In the genomic region with DNA sequence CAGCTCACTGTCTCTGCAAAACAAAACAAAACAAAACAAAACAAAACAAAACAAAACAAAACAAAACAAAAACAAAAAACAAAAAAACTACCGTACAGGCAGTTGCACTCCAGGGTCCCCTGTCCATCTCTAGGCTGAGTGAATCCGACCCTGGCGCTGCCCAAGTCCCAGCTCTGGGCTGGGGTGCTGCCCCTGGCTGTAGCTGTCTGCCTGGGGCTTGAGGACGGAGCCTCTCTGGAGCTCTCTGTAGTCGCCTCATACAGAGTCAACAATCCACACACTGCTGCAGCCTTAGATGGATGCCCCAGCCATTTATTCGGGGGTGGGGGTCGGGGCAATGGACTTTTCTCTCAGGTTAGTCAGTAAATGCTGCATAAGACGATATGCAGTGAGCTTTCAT, we compare ENCODE assay signal across 12 mouse cellular contexts. TPM values are rescaled to one million over a fixed set of nuclear protein-coding genes. Genes with fewer than 3 reads are reported as not detected.
DNase-seq lines count a peak whose midpoint lies in the region; ATAC-seq and TF ChIP-seq lines count a peak whose summit lies in the region.
"Had no signal": no experiment of that assay in that cellular context is flagged by ENCODE, and none has a peak within 500 bp of the region (broad histone marks: within the 10 kb centered on the region; RNA-seq: fewer than 3 reads in every experiment).

No protein-coding gene starts in this region.

- H3K4me3 ChIP-seq in heart, embryonic 13.5 days = peak overlapping the region; percentile 48
- peak overlapping the region; percentile 54 for H3K4me3 ChIP-seq in embryonic facial prominence, embryonic 10.5 days
- H3K4me3 ChIP-seq in forebrain, postnatal 0 days (ENCODE audit: low read depth, low read length) = no peak overlapping the region
- no peak overlapping the region for H3K4me3 ChIP-seq in liver, embryonic 13.5 days (replicated peaks)

- no peak overlapping the region for H3K27ac ChIP-seq in heart, embryonic 13.5 days (replicated peaks)
- H3K27ac ChIP-seq in embryonic facial prominence, embryonic 10.5 days (replicated peaks) = peak overlapping the region; percentile 37; the same call in 1 of the 2 replicates
- no peak overlapping the region for H3K27ac ChIP-seq in forebrain, postnatal 0 days (ENCODE audit: low read depth, low read length)
- H3K27ac ChIP-seq in liver, embryonic 13.5 days = no peak overlapping the region

- peaks cover 14% of the 10 kb centered on the region; the same call in 1 of the 2 replicates for H3K27me3 ChIP-seq in heart, embryonic 13.5 days (replicated peaks)
- peaks cover 15% of the 10 kb centered on the region for H3K27me3 ChIP-seq in embryonic facial prominence, embryonic 10.5 days (replicated peaks; ENCODE audit: low read depth, poor library complexity, severe bottlenecking)
- no peaks in the 10 kb centered on the region for H3K27me3 ChIP-seq in forebrain, postnatal 0 days (ENCODE audit: insufficient read depth, low read length)
- peaks cover 9% of the 10 kb centered on the region for H3K27me3 ChIP-seq in liver, embryonic 13.5 days

- no peaks in the 10 kb centered on the region for H3K36me3 ChIP-seq in heart, embryonic 13.5 days
- no peaks in the 10 kb centered on the region for H3K36me3 ChIP-seq in embryonic facial prominence, embryonic 10.5 days (replicated peaks)
- no peaks in the 10 kb centered on the region for H3K36me3 ChIP-seq in forebrain, postnatal 0 days (ENCODE audit: insufficient read depth)
- no peaks in the 10 kb centered on the region for H3K36me3 ChIP-seq in liver, embryonic 13.5 days

- peak overlapping the region; percentile 83 for H3K4me2 ChIP-seq in heart, embryonic 13.5 days
- H3K4me2 ChIP-seq in forebrain, postnatal 0 days (ENCODE audit: low read depth) = peak overlapping the region; percentile 87
- peak overlapping the region; percentile 75; the same call in 1 of the 2 replicates for H3K4me2 ChIP-seq in liver, embryonic 13.5 days

- 38% methylated on average over 8 of the region's 8 CpGs for WGBS in heart, embryonic 13.5 days
- WGBS in embryonic facial prominence, embryonic 10.5 days = 31% methylated on average over 8 of the region's 8 CpGs
- 42% methylated on average over 8 of the region's 8 CpGs for WGBS in forebrain, postnatal 0 days
- 39% methylated on average over 8 of the region's 8 CpGs for WGBS in liver, embryonic 13.5 days (ENCODE audit: insufficient replicate concordance)

- peak overlapping the region; percentile 70 for H3K9ac ChIP-seq in heart, embryonic 13.5 days
- no peak overlapping the region; the same call in 1 of the 2 replicates for H3K9ac ChIP-seq in forebrain, postnatal 0 days
- H3K9ac ChIP-seq in liver, embryonic 13.5 days = no peak overlapping the region

- no peak for ATAC-seq in heart, embryonic 13.5 days (ENCODE audit: extremely low read depth, insufficient number of reproducible peaks, low FRiP score, low TSS enrichment)
- no peak for ATAC-seq in forebrain, postnatal 0 days
- ATAC-seq in liver, embryonic 13.5 days (ENCODE audit: low read depth) = no peak
- no peak for ATAC-seq in activated CD4-positive, CD25-positive, alpha-beta regulatory T cell, adult 4 months

- no peaks in the 10 kb centered on the region for H3K9me3 ChIP-seq in heart, embryonic 13.5 days
- no peaks in the 10 kb centered on the region for H3K9me3 ChIP-seq in embryonic facial prominence, embryonic 10.5 days
- H3K9me3 ChIP-seq in forebrain, postnatal 0 days (ENCODE audit: low read length) = no peaks in the 10 kb centered on the region
- H3K9me3 ChIP-seq in liver, embryonic 13.5 days (replicated peaks) = no peaks in the 10 kb centered on the region

- no peak for DNase-seq in heart, adult 9 months (ENCODE audit: low spot score in 2 of 2)
- DNase-seq in embryonic facial prominence, embryonic 10.5 days (ENCODE audit: low spot score) = no peak
- no peak for DNase-seq in forebrain, postnatal 0 days
- no peak for DNase-seq in liver, embryonic 13.5 days
- DNase-seq in right cerebral cortex, postnatal 25 days = no peak
- DNase-seq in gastrocnemius, postnatal 25 days = no peak

- peaks cover 11% of the 10 kb centered on the region for H3K4me1 ChIP-seq in heart, embryonic 13.5 days
- H3K4me1 ChIP-seq in embryonic facial prominence, embryonic 10.5 days = peaks cover 21% of the 10 kb centered on the region
- H3K4me1 ChIP-seq in forebrain, postnatal 0 days (ENCODE audit: insufficient read depth) = peaks cover 9% of the 10 kb centered on the region; the same call in 1 of the 2 replicates
- peaks cover 14% of the 10 kb centered on the region for H3K4me1 ChIP-seq in liver, embryonic 13.5 days (replicated peaks)

- TF ChIP-seq CTCF in forebrain, postnatal 0 days (IDR thresholded peaks at IDR 0.05; ENCODE audit: low read depth) = no peak

RNA-seq across cellular contexts. Expression of a gene that starts 20.0 kb away (rescaled TPM):
- 0.32 and 0.42 TPM in 2 replicates for polyA plus RNA-seq in heart, embryonic 13.5 days (2015; fragmentation: Nextera tagmentation; extraction: Ambion mirVana)
- polyA plus RNA-seq in embryonic facial prominence, embryonic 10.5 days (2016; fragmentation: Nextera tagmentation; extraction: Ambion mirVana) = 0.20 and 0.29 TPM in 2 replicates
- 0.15 and 0.95 TPM in 2 replicates for total RNA-seq in forebrain, postnatal 0 days (2014; rRNA removed)
- polyA plus RNA-seq in forebrain, postnatal 0 days (2015; fragmentation: Nextera tagmentation; extraction: Ambion mirVana) = 0.23 and 0.35 TPM in 2 replicates
- polyA plus RNA-seq in liver, embryonic 13.5 days (2015; fragmentation: Nextera tagmentation; extraction: Ambion mirVana) = 0.05 TPM in 1 of 2 replicates, not detected in the other
- polyA plus RNA-seq in activated CD4-positive, CD25-positive, alpha-beta regulatory T cell, adult 4 months (2017; shearing (Covaris generic)) = not detected
- total RNA-seq in gastrocnemius, postnatal 25 days (2021) = not detected
- total RNA-seq: common myeloid progenitor, adult 5-6 weeks; hematopoietic stem cell, adult 5-6 weeks had no signal
- polyA plus RNA-seq: liver, embryonic 16.5 days had no signal

RNA-seq across cellular contexts. Expression of a gene that starts 49.5 kb away (rescaled TPM):
- polyA plus RNA-seq in heart, embryonic 13.5 days (2015; fragmentation: Nextera tagmentation; extraction: Ambion mirVana) = 0.22 and 0.35 TPM in 2 replicates
- not detected in 2 replicates for polyA plus RNA-seq in embryonic facial prominence, embryonic 10.5 days (2016; fragmentation: Nextera tagmentation; extraction: Ambion mirVana)
- total RNA-seq in forebrain, postnatal 0 days (2014; rRNA removed) = not detected in 2 replicates
- not detected in 2 replicates for polyA plus RNA-seq in forebrain, postnatal 0 days (2015; fragmentation: Nextera tagmentation; extraction: Ambion mirVana)
- polyA plus RNA-seq in liver, embryonic 13.5 days (2015; fragmentation: Nextera tagmentation; extraction: Ambion mirVana) = 0.10 and 0.13 TPM in 2 replicates
- polyA plus RNA-seq in activated CD4-positive, CD25-positive, alpha-beta regulatory T cell, adult 4 months (2017; shearing (Covaris generic)) = not detected
- not detected for total RNA-seq in gastrocnemius, postnatal 25 days (2021)
- total RNA-seq: adrenal gland, adult 18-20 months; hematopoietic stem cell, adult 5-6 weeks had no signal
- polyA plus RNA-seq: liver, embryonic 16.5 days had no signal

RNA-seq across cellular contexts. Expression of a gene that starts 58.0 kb away (rescaled TPM):
- 40.1 and 41.0 TPM in 2 replicates for polyA plus RNA-seq in heart, embryonic 13.5 days (2015; fragmentation: Nextera tagmentation; extraction: Ambion mirVana)
- polyA plus RNA-seq in embryonic facial prominence, embryonic 10.5 days (2016; fragmentation: Nextera tagmentation; extraction: Ambion mirVana) = 106 and 117 TPM in 2 replicates
- 22.8 and 26.2 TPM in 2 replicates for total RNA-seq in forebrain, postnatal 0 days (2014; rRNA removed)
- polyA plus RNA-seq in forebrain, postnatal 0 days (2015; fragmentation: Nextera tagmentation; extraction: Ambion mirVana) = 19.1 and 25.2 TPM in 2 replicates
- 111 and 125 TPM in 2 replicates for polyA plus RNA-seq in liver, embryonic 13.5 days (2015; fragmentation: Nextera tagmentation; extraction: Ambion mirVana)
- 10 to 100 TPM; 24.4 to 35.0 TPM for polyA plus RNA-seq in activated CD4-positive, CD25-positive, alpha-beta regulatory T cell, adult 4 months (2017; shearing (Covaris generic))
- 10 to 100 TPM; 28.0 to 30.2 TPM for total RNA-seq in gastrocnemius, postnatal 25 days (2021)

Comparison
In these comparisons a context has a peak if more than half of its experiments do, and no peak if none do; other contexts are left out.
1. H3K4me3 ChIP-seq: peak in heart, embryonic 13.5 days (single experiment) and embryonic facial prominence, embryonic 10.5 days (single experiment); none in forebrain, postnatal 0 days (single experiment) and liver, embryonic 13.5 days (single experiment).
2. Peak in every context shown above with its lines, with median percentiles within 50 percentile points of each other: H3K4me2 ChIP-seq.